Mouse (Mus musculus) neural tube, embryonic 10.5 days (tissue): ENCODE data around the gene Gm5089.

Experiments
- DNase-seq: peaks from one replicate; pipeline ENCODE4 v3.0.0-alpha.2; 2017; ENCODE audit warnings: low spot score; ENCODE audit errors: extremely low spot score

Gm5089 gene

DNA sequence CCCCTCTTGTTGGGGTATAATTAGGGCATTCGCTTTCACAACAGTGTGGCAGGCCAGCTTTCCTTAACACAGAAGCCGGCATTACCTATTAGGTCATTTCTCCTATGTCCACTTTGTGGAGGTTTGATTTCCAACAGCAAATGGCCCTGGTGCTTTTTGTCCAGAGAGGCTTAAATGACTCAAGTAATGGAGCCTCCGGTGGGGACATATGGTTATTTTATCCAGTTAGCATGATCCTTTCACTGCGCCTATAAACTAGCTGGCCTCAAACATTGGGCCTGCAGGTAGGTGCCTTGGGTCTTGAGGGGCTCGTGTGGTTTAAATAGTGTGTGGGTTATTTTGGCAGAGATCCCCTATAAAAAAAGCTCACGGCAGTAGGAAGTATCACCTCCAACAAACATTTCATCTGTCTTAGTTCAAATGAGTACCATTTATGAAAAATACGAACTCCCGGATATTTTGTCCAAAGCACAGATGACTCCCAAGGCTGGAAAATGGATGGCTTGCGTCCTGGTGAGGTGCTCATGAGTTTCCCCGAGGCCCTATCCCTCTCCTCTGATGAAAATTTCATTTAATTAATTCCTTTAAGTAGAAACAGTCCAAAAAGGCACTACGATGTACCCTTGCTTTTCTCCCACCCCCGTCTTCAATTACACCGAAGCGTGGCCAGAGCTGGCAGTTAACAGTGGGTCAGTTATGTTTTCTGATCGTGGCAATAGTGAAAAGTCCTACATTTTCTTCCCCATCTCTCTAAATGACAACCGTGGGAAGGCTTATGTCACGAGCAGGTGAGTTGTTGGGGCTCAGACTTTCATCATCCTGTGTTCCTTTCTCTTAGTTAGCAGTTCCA lies 64.4 kb downstream of the Gm5089 start:
- no peak for DNase-seq

DNA sequence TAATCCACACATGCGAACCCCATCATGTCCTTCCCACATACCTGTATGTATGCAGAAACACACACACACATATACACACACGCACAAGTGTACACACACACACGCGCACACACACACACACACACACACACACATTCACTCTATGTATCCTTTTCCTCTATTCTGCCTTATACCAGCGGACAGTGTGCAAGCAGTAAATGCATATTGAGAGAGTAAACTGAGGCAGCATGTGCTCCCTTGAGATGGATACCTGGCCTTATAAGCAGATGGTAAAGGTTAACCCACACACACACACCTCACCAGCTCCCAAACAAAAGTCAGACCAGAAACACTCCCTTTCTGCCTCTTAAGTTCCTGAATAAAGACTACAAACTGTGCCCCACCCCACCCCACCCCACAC lies 65.2 kb downstream of the Gm5089 start:
- DNase-seq, result no peak

- DNase-seq, result no peak
Measured at GRCm38 (mm10) chr14:122385238-122385534, 65.7 kb downstream of the Gm5089 start.
